Mouse (Mus musculus) cerebellum, postnatal 36 days (tissue): Measurements from ENCODE around the gene Igsf21.

Experiments used
- DNase-seq, 2 experiments: peaks; one replicate each; pipeline ENCODE4 v3.0.0; 2021 to 2022; ENCODE audit warnings: mixed read lengths in 2 of 2

The Igsf21 gene

DNA sequence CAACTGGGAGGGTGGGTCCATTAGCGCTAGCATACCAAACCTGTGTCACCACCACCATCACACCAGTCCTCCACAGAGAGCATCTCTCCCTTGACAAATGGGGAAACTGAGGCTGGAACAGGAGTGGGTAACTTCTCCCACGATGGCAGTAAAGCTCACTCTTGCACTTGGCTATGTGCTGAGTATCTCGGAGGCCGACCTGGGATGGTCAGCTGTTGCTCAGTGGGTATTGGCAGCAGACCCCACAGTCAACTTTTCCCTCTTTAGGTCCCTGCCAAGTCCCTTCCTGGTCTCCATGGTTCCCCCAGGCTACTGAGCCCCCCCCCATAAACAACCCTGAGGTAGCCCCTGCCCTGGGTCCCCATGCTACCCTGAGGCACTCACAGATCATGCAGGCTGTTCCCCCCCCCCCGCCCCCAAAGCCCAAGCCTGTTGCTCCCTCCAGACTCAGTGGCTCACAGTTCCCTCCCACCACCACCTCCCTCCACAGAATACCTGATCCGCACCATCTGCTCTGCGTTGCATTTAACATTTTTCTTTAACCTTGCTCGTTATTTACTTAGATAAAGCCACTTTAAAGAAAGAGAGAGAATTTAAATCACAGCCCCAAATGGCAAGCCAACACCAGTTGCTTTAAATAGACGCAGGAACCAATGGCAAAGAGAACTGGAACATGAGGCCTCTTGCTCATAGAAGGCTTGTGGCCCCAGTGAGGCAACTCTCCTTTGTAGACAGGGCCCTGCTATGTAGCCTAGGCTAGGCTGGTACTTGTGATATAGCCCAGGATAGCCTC, 11.0 kb downstream of the Igsf21 start:
- no peak for DNase-seq

DNA sequence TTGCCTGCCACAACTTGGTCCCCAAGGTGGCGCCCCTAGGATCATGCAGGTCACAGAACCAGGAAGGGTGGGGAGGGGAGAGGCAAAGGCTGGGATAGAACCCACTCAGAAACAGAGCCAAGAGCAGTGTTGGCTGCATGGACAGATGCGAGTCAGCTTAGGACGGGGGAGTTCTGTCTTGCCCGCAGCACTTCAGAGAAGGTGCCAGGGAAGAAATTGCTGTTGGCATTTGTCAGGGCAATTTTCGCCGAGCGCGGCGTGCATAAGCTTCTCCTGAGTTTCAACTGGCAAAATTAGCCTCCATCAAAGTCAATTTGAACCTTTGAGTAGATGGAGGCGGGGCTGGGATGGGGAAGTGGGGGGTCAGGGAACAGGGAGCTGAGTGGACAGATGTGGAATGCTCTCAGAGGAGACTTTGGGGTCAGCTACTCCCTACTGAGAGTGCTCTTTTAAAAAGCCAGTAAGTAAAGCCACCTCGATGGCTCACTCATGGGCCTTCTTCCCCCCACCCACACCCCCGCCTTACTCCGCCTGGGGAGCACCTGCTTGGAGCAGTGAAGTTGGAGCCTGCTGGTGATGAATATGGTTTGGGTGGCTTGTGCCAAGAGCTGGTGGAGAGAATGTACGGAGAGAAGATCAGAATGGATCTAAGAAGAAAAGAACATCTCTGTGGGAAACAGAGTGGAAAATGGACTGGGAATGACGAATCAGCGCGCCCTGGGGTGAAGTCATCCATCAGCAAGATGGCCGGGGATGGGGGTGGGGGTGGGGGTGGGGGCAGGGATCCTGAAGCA, 12.0 kb downstream of the Igsf21 start:
- DNase-seq = peak in 1 of 2 experiments; percentile 31

DNA sequence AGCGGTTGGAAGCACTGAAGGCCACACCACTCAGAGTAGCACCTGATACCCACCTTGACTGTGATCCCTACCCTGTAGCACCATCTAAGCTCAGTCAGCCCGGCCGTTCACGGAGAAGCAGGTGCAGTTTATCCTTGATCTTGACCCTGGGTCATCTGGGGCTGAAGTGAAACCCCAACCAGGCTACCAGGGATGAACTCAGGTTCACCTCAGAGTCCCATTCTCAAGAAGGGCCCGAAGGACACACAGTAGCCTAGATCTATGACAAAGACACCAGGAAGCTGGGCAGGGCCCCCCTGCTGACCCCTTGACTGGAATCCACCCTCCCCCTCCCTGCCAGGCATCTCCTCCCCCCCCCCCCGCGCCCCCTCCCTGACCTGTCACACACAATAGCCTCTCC, 18.7 kb downstream of the Igsf21 start:
- DNase-seq = no peak

DNA sequence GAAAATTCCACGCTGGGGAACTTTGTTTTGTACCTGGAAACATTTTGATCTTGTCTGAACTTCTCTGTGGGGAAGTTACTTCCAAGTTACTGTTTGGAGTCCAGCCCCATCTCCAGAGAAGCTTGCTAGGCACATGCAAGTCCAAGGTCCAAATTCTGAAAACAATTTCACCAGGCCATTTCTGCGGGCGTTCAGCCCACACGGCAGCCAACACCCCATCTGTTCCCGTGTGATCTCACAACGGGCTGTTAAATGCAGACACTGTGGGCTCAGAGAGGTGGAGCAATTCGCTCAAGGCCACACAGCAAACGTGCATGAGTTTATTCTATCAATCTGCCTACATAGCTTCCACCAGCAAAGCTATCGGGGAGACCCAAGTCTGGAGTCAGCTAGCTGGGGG, 21.4 kb downstream of the Igsf21 start:
- DNase-seq = peak; percentile 63 to 67

DNA sequence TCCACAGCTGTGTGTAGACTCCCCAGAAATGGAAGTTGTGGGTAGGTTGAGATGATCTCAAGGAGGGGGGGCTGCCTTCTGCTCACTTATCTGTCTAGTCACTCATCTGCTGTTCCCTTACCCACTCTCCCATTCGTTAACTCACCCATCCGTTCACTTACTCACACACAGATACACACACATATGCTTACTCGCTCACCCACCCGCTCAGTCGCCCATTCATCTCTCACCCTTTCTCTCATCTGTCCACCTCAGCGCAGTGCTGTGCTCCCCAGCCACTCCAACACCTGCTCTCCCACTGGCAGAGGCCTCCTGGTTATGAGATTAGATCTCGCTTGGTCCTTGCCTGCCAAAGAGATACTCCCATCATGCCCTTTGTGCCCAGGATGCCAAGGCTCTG, 22.1 kb downstream of the Igsf21 start:
- no peak for DNase-seq

DNA sequence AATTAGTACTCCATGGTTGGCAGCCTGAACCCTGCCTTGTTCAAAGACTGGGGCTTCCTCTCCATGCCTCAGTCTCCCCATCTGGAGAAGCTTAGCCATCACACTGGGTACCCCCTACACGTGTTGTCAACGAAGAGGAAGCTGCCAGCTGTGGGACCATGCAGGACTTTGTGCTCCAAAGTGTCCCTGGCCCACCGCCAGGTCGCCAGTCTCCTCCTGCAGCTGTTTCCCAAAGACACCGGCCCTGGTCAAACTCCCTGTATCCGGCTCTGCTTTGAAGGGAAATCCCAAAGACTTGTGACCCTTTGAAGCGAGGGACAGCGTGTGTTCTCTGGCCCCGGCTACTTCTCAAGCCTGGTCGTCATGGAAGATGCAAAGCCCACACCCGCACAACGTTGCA, 23.5 kb downstream of the Igsf21 start:
- DNase-seq = no peak

DNA sequence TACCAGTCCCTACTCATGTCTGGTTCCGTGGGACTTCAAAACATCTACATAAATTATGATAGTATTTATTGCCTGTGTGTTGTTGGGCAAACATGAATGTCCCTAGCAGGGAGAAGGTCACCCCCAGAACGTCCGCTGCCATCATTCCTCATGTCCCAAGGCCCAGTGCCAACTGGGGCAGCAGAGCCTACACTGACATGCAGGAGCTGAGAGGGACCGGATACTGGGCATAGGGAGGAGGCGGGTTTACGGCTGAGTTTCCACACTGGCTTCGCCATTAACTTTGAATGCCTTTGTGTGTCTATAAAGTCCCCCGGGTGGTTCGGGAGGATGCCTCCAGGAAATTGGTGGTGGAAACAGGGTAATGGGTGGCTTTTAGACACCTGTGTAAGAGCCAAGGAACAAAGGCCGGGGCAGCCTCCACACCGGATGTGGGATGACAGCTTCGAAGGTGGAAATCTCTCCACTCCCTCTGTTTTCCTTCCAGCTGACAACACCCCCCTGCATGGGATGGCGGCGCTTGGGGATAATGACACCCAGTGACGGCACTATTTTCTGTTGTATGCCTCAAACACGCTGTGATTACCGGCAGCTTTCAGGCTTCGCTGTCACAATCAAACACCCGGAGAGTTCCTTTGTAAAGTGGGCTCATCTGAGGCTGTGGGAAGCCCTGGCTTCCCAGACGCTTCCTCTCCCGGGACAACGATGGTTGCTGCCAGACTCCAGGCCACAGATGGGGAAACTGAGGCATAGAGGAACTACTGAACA, 26.1 kb downstream of the Igsf21 start:
- peak; percentile 46 to 50 for DNase-seq

DNA sequence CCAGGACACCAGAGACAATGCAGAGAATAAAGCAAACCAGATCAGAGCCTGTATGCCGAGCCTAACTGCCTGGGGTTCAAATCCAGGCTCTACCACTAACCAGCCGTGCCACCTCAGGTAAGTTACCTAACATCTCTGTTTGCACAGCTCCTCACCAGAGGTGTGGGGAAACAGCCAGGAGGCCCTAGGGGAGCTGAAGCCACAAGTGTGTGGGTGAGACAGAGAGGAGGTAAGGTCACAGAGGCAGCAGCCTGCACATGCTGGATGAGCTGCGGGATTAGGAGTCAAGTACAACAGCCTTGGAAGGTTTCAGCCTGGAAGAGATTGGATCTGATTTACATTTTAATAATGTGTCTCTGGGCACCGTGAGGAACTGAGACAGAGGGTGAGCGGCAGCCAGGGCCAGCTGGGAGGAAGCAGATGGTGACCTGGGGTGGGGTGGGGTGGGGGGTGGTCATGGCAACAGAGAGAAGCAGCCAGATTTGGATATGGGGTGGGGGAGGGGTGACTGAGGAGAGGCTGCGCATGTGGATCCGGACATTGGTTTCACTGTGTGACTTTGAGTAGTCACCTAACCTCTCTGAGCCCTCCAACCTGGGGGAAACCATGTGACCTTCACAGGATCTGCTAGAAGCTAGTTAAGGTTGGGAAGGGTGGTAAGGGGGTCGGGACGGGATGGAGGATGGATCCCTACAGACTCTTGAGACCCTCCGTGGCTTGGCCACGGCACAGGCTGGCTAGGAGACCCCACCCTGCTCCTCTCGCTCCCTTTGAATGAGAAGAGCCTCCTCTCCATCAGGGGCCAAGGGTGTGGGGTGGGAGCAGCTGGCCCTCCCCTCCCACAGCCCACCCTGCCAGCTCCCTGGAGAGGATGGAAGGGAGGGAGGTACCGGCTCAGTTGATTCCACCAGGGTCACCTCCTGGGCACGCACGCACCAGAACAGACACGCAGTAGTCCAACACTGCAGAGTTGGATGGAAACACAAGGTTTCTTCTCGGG, 27.4 kb downstream of the Igsf21 start:
- peak; percentile 34 to 57 for DNase-seq

DNA sequence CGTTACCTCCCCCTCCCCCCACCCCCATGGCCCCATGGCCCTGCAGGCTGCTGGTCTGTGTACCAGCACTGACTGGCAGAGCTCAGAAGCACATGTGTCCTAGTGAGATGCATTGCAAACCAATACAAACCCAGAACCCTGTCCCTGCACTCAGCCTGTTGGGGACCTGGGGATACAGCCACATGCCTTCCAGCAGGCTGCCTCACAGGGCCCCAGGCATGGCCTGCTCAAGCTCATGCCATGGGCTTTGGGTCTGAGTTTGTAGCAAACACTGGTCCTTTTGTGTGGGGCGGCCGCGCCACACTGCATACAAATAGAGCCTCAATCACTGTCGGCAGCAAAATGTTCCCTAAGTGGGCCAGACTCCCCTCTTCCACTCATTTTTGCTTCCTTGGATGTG, 28.2 kb downstream of the Igsf21 start:
- DNase-seq = no peak

DNA sequence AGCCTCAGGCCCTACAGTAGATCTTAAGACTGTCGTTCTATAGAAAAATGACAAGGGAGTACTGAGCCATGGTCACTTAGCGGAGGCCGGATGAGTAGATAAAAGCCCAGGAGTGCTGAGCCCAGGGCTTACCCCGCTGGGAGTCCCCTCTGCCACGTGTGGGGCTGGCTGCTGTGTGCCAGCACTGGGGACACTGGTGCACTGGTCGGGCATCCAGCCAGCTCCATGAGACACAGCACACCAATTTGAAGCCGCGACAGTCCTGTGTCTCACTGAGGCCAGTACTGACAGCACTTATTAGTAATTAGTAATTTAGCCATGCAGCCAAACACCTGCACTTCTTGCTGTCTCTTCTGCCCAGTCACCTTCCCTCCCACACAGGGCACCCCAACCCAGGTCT, 28.6 kb downstream of the Igsf21 start:
- DNase-seq = no peak

DNA sequence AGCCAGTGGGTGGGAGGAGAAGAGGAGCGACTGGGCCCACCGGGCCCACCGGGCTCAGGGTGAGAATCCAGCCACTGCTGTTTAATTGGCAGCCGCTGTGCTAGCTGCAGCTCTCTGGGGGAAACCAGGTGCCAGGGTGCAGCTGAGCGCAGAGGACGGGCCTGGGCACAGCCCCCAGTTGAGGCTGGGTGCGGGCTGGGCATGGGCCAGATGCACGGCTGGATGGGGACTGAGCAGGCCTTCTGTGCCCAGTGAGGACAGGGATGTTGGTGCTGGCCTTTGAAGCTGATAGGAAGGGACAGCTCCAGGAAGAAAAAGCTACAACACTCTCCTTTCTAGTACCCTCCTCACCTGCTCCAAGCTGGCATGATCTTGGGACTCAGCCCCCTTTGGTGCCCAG, 30.5 kb downstream of the Igsf21 start:
- no peak for DNase-seq

DNA sequence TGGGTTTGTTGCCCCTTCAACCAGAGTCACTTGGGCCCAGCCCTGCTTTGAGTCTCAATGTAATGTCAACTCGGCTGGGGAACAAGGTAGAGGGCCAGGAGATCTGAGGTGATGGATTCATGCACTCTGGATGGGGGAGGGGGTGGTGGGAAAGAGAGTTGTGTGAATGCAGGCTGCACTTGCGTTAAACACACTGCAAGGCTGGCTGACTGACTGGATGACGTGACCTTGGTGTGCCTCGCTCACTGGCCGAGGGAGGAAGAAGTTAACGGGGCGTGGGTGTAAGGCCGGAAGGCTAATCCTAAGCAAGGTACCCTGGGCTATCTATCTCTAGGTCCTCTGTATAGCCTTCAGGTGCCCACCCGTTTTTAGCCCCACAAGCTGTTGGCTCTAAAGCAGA, 31.4 kb downstream of the Igsf21 start:
- DNase-seq = no peak

DNA sequence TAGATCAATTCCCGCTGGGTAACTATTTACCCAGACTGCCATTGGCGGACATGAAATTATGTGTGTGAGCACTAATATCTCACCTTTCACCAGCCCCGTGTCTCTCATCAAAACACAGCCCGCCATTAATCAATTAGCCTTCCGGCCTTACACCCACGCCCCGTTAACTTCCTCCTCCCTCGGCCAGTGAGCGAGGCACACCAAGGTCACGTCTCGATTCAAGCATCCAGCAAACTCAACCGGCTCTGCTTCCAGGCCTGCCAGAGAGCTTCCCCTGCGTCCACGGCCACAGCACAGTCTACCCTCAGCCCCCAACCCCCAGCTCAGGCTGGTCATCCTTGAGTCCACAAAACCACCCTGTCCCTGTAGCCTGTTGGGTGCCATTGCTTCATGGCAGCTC, 32.2 kb downstream of the Igsf21 start:
- DNase-seq = no peak

DNA sequence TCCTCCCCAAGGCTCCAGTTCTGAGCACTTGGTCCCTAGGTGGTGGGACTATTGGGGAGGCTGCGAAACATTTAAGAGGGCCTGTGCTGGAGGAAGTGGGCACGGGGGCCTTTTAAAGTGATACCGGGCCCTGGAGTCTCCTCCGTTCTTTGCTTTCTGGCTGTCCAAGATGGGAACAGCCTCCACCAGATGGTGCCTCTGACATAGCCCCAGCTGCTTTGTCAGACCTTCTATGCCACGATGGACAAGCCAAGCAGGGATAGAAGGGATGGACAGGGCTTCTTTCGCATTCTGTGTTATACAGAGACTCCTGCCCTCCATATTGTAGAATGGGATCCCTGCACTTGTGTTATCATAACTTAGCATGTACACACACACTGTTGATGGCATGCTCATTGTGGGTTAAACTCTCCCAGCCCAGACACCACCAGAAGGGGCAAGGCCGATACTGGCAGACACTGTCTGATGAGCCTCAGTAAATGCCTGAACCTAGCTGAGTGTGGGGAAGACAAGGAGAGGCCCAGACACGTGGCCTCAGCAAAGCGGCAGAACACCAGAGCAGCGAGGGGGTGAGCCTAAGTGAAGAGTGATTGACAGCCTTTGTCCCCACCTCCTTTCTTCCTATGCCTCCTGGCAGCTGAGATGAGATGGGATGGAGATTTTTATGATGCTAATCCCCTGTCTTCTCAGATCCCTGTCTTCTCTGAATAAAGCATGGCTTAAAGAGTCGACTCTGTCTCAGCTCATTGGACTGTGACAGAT, 36.3 kb downstream of the Igsf21 start:
- DNase-seq = no peak

DNA sequence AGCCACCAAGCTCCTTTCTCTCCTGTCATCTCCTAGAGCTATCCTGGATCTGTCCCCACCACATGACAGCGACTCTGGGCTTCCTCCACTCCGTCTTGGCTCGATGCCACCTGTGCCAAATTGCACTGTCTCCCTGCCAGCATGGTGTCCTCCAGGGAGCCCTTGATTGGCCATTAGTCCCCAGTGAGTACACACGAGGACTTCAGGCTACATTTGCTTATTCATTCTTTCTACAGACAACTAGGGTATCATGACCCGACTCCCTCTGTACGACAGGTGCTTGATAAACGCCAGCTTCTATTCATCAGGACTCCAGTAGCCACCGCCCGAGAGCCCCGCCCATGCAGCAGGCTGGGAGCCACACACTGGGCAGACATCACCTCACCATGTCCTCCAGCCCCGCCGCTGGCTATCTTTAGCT, 40.8 kb downstream of the Igsf21 start:
- DNase-seq = peak; percentile 89

DNA sequence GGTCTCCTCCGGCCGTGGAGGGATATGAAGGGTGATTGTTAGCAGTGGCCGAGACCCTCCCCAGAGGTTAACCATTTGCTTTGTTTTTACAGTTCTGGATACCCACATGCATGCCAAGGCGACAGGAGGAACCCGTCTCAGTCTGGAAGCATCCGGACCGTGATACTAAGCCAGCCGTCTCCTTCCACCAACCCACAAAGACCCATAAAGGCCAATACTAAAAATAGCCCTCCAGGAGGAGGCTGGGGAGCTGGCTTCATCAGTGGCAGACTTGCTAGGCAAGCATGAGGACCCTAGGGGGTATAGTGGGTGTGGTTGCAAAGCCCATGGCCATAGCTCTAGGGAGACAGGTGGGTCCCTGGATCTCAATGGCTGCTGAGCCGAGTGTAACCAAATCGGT, 41.8 kb downstream of the Igsf21 start:
- DNase-seq = peak in 1 of 2 experiments; percentile 37

DNA sequence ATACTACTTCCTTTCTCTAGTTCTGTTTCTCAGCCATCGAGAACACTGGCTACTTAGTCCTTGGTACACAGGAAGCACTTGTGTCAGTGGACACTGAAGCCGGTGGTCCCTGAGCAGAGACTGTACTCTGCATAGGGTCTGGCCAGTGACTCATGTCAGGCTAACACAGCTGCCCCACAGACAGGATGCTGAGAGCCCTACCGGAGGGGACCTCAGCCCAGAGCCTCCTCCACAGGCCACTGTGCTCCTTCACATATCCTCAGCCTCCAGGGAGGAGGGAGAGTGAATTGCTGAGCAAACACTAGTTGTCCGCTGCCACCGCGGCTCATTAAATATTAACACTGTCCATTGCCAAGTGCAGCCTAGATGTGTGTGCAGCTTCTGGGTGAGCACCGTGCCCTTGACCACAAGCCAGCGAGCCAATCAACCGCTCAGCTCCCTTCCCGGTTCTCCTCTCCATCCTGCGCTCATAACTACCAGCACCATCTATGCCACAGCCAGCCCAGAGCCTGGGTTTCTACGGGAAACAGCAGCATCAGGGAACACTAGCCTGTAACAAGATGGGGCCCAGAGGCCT, 42.8 kb downstream of the Igsf21 start:
- no peak for DNase-seq

DNA sequence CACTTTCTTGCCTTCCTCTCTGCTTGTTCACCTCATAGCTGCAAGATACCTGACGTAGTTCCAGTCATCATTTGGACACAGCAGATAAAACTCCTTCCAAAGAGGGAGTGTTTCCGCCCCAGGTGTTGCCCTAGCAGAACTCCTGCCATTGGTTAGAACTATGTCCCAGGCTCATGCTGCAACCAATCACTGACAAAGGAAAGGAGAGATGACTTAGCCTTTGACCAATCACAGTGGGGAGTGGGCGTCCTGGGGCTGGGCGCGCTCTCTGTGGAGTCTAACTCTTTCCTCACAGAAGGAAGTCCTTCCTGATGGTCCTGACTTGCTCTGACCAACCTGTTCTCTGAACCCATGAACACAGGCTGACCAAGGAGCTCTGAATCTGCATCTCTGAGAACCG, 44.4 kb downstream of the Igsf21 start:
- DNase-seq = no peak

DNA sequence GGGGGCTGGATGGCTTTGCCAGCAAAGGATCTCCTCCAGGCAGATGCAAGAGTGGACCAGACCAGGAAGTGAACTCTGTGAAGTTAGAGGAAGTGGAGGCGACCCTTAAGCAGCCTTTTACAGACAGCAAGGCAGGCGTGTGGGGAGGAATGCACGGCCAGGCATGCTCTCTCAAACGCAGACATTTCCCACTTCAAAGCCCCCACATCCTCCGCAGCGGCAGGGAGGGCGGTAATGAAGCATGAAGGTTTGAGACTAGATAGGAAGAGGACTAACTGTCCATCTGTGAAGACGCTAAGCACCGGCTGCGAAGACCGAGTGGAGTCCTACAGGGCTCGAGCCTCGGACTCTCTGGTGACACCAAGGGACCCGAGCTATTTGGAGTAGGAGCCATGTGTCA, 46.3 kb downstream of the Igsf21 start:
- no peak for DNase-seq

DNA sequence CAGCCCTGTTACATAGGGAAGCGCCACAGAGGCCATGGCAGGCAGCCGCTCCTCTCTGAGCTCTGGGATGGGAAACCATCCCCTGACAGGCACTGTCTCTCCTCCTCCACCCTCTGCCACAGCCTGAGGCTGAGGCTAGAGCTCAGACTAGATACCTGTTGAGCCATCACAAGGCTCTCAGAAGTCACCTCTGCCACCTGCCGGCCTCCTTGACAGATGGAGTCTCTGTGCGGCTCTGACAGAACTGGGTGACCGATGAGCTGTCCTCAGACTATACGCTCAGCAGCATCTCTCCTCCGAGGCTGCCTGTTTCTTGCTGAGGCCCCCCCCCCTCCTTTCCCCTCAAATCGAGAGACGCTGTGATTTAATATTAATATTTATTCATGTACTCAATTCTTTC, 49.9 kb downstream of the Igsf21 start:
- DNase-seq = peak; percentile 74 to 78
